Comparison of ENCODE assay signal across 8 mouse cellular contexts in the genomic region with DNA sequence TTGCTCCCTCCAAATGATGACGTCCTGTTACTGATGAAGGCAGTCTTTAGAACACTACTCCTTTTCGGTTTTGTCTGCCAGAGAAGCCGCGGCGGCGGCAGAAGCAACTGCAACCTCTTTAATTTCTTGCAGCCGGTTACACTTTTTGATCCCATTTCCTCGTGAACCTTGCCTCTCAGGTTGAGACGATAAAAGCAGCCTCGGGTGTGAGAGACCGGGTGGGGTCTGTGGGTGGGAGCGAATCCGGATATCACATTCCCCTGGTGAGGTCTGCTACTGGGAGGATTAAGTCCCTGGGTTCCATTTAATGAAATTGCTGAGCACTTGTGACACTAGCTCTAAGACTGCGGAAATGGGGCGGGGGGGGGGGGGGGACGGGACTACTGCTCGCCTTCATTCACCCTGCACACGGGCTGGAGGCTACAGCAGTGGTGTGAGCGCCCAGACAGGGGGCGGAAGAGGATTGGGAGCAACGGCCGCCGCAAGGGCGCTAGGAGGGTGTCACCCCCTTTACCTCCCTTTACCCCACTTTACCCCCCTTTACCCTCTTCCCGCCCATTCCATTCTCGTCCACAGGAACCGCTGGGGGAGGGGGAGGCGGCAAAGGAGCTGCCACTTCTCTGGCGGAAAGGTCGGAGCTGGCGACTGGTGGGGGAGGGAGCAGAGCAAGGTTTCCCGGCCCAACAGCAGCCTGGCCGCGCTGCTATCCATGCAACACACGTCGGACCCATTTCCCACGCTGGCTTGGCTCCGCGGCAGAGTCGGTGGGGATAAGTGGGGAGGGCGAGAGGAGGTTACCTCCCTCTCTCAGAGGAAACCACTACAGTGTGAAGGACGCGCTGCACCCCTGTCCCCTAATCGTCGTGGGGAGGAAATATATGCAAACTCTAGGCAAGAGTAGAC. TPM values are rescaled to one million over a fixed set of nuclear protein-coding genes. Genes with fewer than 3 reads are reported as not detected.
A peak's percentile ranks its signal among the peaks of the same experiment; 100 is the strongest.
DNase-seq lines count a peak whose midpoint lies in the region; ATAC-seq lines count a peak whose summit lies in the region.

No protein-coding gene starts in this region.

- H3K27me3 ChIP-seq in hindbrain, embryonic 13.5 days: no peaks in the 10 kb centered on the region

- peaks cover 7% of the 10 kb centered on the region; the same call in 1 of the 2 replicates for H3K4me1 ChIP-seq in hindbrain, embryonic 13.5 days (replicated peaks)

- under 1% methylated on average over 43 of the region's 45 CpGs for WGBS in hindbrain, embryonic 13.5 days
- WGBS in macrophage (ENCODE audit: missing documents): 2% methylated on average over 42 of the region's 45 CpGs

- H3K27ac ChIP-seq in hindbrain, embryonic 13.5 days: peak overlapping the region; percentile 94
- peak overlapping the region; percentile 12; the same call in 1 of the 2 replicates for H3K27ac ChIP-seq in macrophage

- H3K4me2 ChIP-seq in hindbrain, embryonic 13.5 days: peak overlapping the region; percentile 88

- H3K79me2 ChIP-seq in macrophage (ENCODE audit: inconsistent target): no peaks in the 10 kb centered on the region

- no peaks in the 10 kb centered on the region for H3K9me3 ChIP-seq in hindbrain, embryonic 13.5 days

- ATAC-seq in hindbrain, embryonic 13.5 days (ENCODE audit: low FRiP score): peak; percentile 72

- peak overlapping the region; percentile 88 for H3K9ac ChIP-seq in hindbrain, embryonic 13.5 days

- H3K36me3 ChIP-seq in hindbrain, embryonic 13.5 days: no peaks in the 10 kb centered on the region
- H3K36me3 ChIP-seq in macrophage (ENCODE audit: inconsistent target): no peaks in the 10 kb centered on the region

- peak; percentile 81 for DNase-seq in NIH3T3 (ENCODE audit: low read depth)
- DNase-seq in cerebellum, adult 9-10 months: peak; percentile 21
- peak; percentile 51 to 58 for DNase-seq in frontal cortex, adult 2 months (ENCODE audit: extremely low spot score in 1 of 2, low spot score in 1 of 2)
- DNase-seq in left cerebral cortex, adult 18-20 months (ENCODE audit: low spot score in 2 of 2): peak; percentile 38 to 69
- DNase-seq in right cerebral cortex, postnatal 10 days (ENCODE audit: low spot score in 2 of 2): peak; percentile 86 to 90
- DNase-seq in yolk sac, embryonic 10.5 days (ENCODE audit: low spot score): peak; percentile 73

- peak overlapping the region; percentile 77 for H3K4me3 ChIP-seq in hindbrain, embryonic 13.5 days
- peak overlapping the region; percentile 56 for H3K4me3 ChIP-seq in macrophage (ENCODE audit: inconsistent target)

RNA-seq across cellular contexts. Expression of a gene that starts 2.9 kb away (rescaled TPM):
- 38.0 and 41.7 TPM in 2 replicates for polyA plus RNA-seq in frontal cortex, adult 2 months (2012; rRNA removed)
- 20.0 and 22.6 TPM in 2 replicates for polyA plus RNA-seq in hindbrain, embryonic 13.5 days (2015; fragmentation: Nextera tagmentation; extraction: Ambion mirVana)
- total RNA-seq in left cerebral cortex, adult 18-20 months (2021): 100 to 1,000 TPM; 130 to 159 TPM
- total RNA-seq in macrophage (2018; cell fraction: chromatin; rRNA removed): 10 to 100 TPM in 14 of 26 experiments, 1 to 10 TPM in 12; 3.2 to 40.9 (median 12.6) TPM
- total RNA-seq in macrophage (2018; cell fraction: cytosol; rRNA removed): 1 to 10 TPM in 20 of 26 experiments, under 1 TPM in 6; 0.68 to 7.4 (median 1.6) TPM
- total RNA-seq in macrophage (2018; cell fraction: nucleus; rRNA removed): 10 to 100 TPM in 11 of 26 experiments, 1 to 10 TPM in 15; 2.3 to 44.7 (median 6.4) TPM
- 0.53 to 11.3 TPM (median 1.2 TPM) in 3 replicates for polyA plus RNA-seq in macrophage (2018)

Comparison
In these comparisons a context has a peak if more than half of its experiments do, and no peak if none do; other contexts are left out.
1. Peak in every context shown above with its lines: DNase-seq, ATAC-seq, H3K4me3 ChIP-seq and H3K27ac ChIP-seq.
2. DNase-seq: peak in every context shown above with its lines; median percentile 88 in right cerebral cortex, postnatal 10 days; 81 in NIH3T3; 73 in yolk sac, embryonic 10.5 days; 54 in frontal cortex, adult 2 months; 54 in left cerebral cortex, adult 18-20 months; 21 in cerebellum, adult 9-10 months.